Mouse (Mus musculus) embryonic facial prominence, embryonic 11.5 days (tissue): Measurements from ENCODE around the gene Tmed4. TPM values are rescaled to one million over a fixed set of nuclear protein-coding genes. Genes with fewer than 3 reads are reported as not detected.

Experiments used
- ATAC-seq: fragments of 200-750 bp; cut with Nextera tagmentation; replicated peaks from 2 replicates; pipeline ENCODE4 v1.8.0; 2017; ENCODE audit warnings: low read depth; ENCODE audit not compliant: insufficient number of reproducible peaks, low FRiP score, low TSS enrichment
- DNase-seq: peaks from one replicate; pipeline ENCODE4 v3.0.0-alpha.2; 2015; ENCODE audit warnings: low spot score
- H3K27ac ChIP-seq: fragments of 300-500 bp; sonication (generic); replicated peaks from 2 replicates; pipeline ENCODE4 v1.5.1; 2014; ENCODE audit warnings: mild to moderate bottlenecking, low read depth, low read length, control low read depth
- H3K27me3 ChIP-seq: fragments of 300-500 bp; sonication (generic); 2 replicates; pipeline ENCODE4 v1.6.1; 2014; ENCODE audit warnings: mild to moderate bottlenecking, low read length, moderate library complexity, mixed read lengths; ENCODE audit not compliant: control insufficient read depth, insufficient read depth
- H3K36me3 ChIP-seq: fragments of 300-500 bp; sonication (generic); replicated peaks from 2 replicates; pipeline ENCODE4 v1.6.1; 2014; ENCODE audit warnings: low read depth, mild to moderate bottlenecking, low read length, moderate library complexity, mixed read lengths; ENCODE audit not compliant: control insufficient read depth, insufficient read depth
- H3K4me1 ChIP-seq: fragments of 300-500 bp; sonication (generic); 2 replicates; pipeline ENCODE4 v1.6.1; 2014; ENCODE audit warnings: low read length, mixed read lengths; ENCODE audit not compliant: control insufficient read depth, insufficient read depth
- H3K4me2 ChIP-seq: fragments of 300-500 bp; sonication (generic); 2 replicates; pipeline ENCODE4 v1.6.1; 2014; ENCODE audit warnings: low read depth, mild to moderate bottlenecking, control low read depth, low read length, moderate library complexity
- H3K4me3 ChIP-seq: fragments of 300-500 bp; sonication (generic); 2 replicates; pipeline ENCODE4 v1.5.1; 2014; ENCODE audit warnings: low read depth, low read length, control low read depth
- H3K9ac ChIP-seq: fragments of 300-500 bp; sonication (generic); replicated peaks from 2 replicates; pipeline ENCODE4 v1.6.1; 2014; ENCODE audit warnings: mild to moderate bottlenecking, control low read depth, low read length
- H3K9me3 ChIP-seq: fragments of 300-500 bp; sonication (generic); replicated peaks from 2 replicates; pipeline ENCODE4 v1.6.1; 2016; ENCODE audit warnings: mild to moderate bottlenecking, low read length, inconsistent platforms, mixed read lengths; ENCODE audit not compliant: control insufficient read depth
- WGBS: fragments of 180-500 bp; shearing (Covaris S2); extraction: QIAGEN DNeasy Blood & Tissue Kit; methylation state at CpG from one replicate; pipeline ENCODE4 v1.1.7; 2014; 5-methylcytosine and 5-hydroxymethylcytosine counted together
- polyA plus RNA-seq: library from polyadenylated mRNA; unstranded; fragments of >200 nt; fragmentation: Nextera tagmentation; extraction: Ambion mirVana; gene quantifications from 2 replicates; pipeline ENCODE4 v1.2.1, GENCODE M21; 2014

Gene Tmed4
- 131 and 135 TPM in 2 replicates for polyA plus RNA-seq

DNA sequence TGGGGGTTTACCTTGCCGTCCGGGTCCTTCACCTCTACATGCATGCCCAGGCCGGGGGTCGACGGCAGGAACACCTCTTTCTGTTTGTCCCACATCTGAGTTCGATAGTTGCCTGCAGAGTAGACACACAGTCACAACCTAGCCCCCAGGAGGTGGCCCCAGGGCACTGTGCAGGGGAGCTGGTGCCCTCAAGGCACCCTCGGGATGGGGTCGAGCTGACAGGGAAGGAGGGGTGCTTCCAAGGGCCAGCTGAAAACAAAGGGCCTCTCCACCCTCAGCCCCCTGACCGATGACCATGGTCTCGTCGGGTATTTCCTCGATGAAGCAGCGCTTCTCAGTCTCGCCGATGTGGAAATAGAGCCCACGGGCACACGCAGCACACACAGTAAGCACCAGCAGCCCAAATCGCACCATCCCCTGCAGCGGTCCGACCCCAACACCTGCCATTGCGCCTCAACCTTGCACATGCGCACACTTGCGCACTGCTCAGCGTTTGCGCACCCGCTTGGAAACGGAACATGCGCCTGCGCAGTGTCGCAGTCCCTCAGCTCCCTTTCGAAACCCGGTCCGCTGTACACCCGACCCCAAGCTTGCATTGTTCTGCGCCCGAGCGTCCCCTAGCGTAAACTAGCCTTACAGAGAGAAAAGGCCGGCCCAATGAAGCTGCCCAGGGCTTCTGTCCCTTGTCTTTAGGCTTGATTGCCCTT, at the start of gene Tmed4:
Tmed4 (minus strand) TSS at position 484 of the 707 bp plus-strand sequence.
- no peaks in the 10 kb centered on the region for H3K9me3 ChIP-seq
- peak within 1 kb of the TSS; percentile 90 for H3K9ac ChIP-seq
- DNase-seq, result peak; percentile 99
- 0 out of 2 replicates have a peak within 1 kb of the TSS, but pooled peaks have one; percentile 0 for H3K27ac ChIP-seq
- WGBS, result under 1% methylated on average over 39 of the region's 39 CpGs
- peak within 1 kb of the TSS; percentile 68 for H3K4me3 ChIP-seq
- H3K36me3 ChIP-seq, result peaks cover 4% of the 10 kb centered on the region
- peak; percentile 96 for ATAC-seq
- H3K27me3 ChIP-seq, result no peaks in the 10 kb centered on the region
- peak within 1 kb of the TSS; percentile 66 for H3K4me2 ChIP-seq
- H3K4me1 ChIP-seq, result no peaks in the 10 kb centered on the region

- Histone ChIP-seq H3K27ac (no peak overlapping the region), H3K27me3 (no peaks in the 10 kb centered on the region), H3K4me3 (no peak overlapping the region), H3K4me2 (no peak overlapping the region), H3K9ac (no peak overlapping the region), H3K4me1 (no peaks in the 10 kb centered on the region), H3K36me3 (no peaks in the 10 kb centered on the region), H3K9me3 (no peaks in the 10 kb centered on the region)
- DNase-seq (no peak), ATAC-seq (no peak)
- WGBS, result 89% methylated on average over 5 of the region's 5 CpGs
These were observed 48.7 kb upstream of the Tmed4 start for GRCm38 (mm10) chr11:6323348-6323747.

DNA sequence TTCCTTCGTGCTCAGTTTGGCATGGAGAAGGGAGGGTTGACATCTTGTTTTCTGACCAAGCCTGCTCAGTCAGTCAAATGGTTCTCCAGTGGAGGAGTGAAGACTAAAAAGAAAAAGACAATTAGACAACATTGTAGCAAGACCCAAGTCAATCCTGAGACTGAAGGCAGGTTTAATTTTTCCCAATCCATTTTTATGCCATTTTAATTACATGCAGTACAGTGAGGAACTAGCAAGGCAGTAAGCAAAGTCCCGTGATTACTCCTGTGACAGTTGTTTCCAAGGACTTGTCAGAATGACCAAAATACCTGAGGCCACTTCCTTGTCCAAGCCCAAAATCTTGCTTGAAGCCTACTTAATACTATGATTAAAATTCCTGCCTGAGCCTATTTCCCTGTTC, 47.4 kb upstream of the Tmed4 start:
- Histone ChIP-seq H3K9me3 (no peaks in the 10 kb centered on the region), H3K36me3 (no peaks in the 10 kb centered on the region), H3K4me1 (no peaks in the 10 kb centered on the region), H3K27me3 (no peaks in the 10 kb centered on the region), H3K27ac (no peak overlapping the region), H3K9ac (no peak overlapping the region), H3K4me3 (no peak overlapping the region), H3K4me2 (no peak overlapping the region)
- 94% methylated on average over 2 of the region's 2 CpGs for WGBS
- ATAC-seq (no peak), DNase-seq (no peak)

DNA sequence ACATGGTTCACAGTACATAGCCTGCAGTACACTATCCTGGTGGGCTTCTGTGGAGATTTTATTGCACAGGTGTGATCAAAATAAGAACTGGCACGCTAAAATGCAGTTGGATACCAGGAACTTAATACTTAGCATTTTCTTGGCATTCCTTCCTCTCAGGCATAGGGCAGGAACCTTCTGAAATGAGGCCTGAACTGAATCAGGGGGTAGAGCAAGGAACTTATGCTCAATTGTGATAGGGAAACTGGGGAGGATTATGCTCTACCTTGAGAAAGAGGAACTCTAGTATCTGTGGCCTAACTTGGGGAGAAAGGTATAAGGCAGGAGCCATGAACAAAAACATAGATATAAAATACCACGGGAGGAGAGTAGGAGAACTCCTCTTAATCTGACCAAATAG, 44.7 kb upstream of the Tmed4 start:
- Histone ChIP-seq H3K9me3 (no peaks in the 10 kb centered on the region), H3K27me3 (no peaks in the 10 kb centered on the region), H3K4me1 (no peaks in the 10 kb centered on the region), H3K9ac (no peak overlapping the region), H3K4me3 (no peak overlapping the region), H3K4me2 (no peak overlapping the region), H3K36me3 (no peaks in the 10 kb centered on the region; the same call in 1 of the 2 replicates), H3K27ac (no peak overlapping the region)
- ATAC-seq, result no peak
- 97% methylated on average over 2 of the region's 2 CpGs for WGBS
- no peak for DNase-seq

DNA sequence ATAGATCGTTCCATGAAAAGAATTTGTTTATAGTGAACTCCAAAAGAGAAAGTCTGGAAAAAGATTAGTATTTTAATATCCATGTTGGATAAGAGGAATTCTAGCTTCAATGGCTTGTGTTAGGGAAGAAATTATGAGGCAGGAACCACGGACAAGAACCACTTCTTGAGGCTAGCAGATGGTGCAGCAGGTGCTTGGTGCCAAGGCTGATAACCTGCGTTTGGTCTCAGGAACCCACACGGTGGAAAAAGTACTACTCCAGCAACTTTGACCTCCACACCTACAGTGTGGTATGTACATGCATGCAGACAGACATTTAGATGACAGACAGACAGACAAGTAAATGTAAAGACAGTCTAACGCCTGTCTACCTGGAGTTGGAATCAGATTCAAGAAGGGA, 43.9 kb upstream of the Tmed4 start:
- Histone ChIP-seq H3K36me3 (no peaks in the 10 kb centered on the region; the same call in 1 of the 2 replicates), H3K4me2 (no peak overlapping the region), H3K4me1 (no peaks in the 10 kb centered on the region), H3K9ac (no peak overlapping the region), H3K9me3 (no peaks in the 10 kb centered on the region), H3K27me3 (no peaks in the 10 kb centered on the region), H3K27ac (no peak overlapping the region), H3K4me3 (no peak overlapping the region)
- no peak for DNase-seq
- ATAC-seq, result no peak
- WGBS, result 91% methylated on average over 5 of the region's 5 CpGs

DNA sequence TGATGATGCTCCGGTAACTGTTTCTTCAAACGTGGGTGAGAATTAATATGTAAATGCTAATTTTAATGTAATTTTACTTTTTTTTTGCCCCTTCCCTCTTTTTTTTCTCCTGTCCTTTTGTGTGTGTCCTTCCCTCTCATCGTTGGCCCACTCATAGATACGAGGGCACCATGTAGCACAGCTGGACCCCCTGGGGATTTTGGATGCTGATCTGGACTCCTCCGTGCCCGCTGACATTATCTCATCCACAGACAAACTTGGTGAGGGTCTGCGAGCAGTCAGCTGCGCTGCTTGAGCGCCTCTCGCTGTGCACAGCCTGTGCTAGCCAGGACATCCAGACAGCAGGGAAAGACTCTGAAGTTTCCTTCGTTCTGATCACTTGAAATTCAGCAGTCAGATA, 42.2 kb upstream of the Tmed4 start:
- Histone ChIP-seq H3K4me1 (no peaks in the 10 kb centered on the region), H3K27me3 (no peaks in the 10 kb centered on the region), H3K27ac (no peak overlapping the region), H3K9me3 (no peaks in the 10 kb centered on the region), H3K9ac (no peak overlapping the region), H3K4me2 (no peak overlapping the region), H3K36me3 (no peaks in the 10 kb centered on the region; the same call in 1 of the 2 replicates), H3K4me3 (no peak overlapping the region)
- ATAC-seq (no peak), DNase-seq (no peak)
- WGBS, result 90% methylated on average over 11 of the region's 11 CpGs

DNA sequence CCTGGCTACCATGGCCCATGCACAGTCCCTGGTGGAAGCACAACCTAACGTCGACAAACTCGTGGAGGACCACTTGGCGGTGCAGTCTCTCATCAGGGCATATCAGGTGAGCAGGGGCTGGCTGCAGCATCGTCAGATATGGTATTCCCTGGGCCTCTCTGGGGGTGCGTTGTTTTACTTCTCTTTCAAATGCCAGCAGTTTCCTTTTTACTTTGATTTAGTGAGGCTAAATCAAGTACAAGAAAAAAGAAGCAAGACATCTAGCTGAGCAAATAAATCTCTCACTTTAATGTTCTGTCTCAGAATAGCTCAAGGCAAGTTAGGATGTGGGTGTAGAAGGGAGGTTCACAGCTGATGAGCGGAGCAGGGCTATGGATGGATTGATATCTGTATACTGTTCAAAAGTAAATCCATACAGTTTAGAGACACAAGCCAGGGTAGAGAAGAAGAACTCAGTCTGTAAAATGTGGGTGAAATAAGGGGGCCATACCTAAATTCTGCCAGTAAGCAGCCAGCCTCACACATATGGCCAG, 39.3 kb upstream of the Tmed4 start:
- no peak overlapping the region for H3K4me2 ChIP-seq
- no peaks in the 10 kb centered on the region; the same call in 1 of the 2 replicates for H3K36me3 ChIP-seq
- no peak for DNase-seq
- H3K9ac ChIP-seq, result no peak overlapping the region
- 90% methylated on average over 7 of the region's 7 CpGs for WGBS
- H3K9me3 ChIP-seq, result no peaks in the 10 kb centered on the region
- ATAC-seq, result no peak
- no peak overlapping the region for H3K4me3 ChIP-seq
- H3K4me1 ChIP-seq, result no peaks in the 10 kb centered on the region
- H3K27me3 ChIP-seq, result no peaks in the 10 kb centered on the region
- no peak overlapping the region for H3K27ac ChIP-seq

- no peaks in the 10 kb centered on the region for H3K27me3 ChIP-seq
- H3K9ac ChIP-seq, result no peak overlapping the region
- 89% methylated on average over 4 of the region's 4 CpGs for WGBS
- no peaks in the 10 kb centered on the region for H3K36me3 ChIP-seq
- no peaks in the 10 kb centered on the region for H3K4me1 ChIP-seq
- no peaks in the 10 kb centered on the region for H3K9me3 ChIP-seq
- no peak overlapping the region for H3K4me2 ChIP-seq
- no peak overlapping the region for H3K4me3 ChIP-seq
- no peak for ATAC-seq
- H3K27ac ChIP-seq, result no peak overlapping the region
- no peak for DNase-seq
These were observed 33.5 kb upstream of the Tmed4 start for GRCm38 (mm10) chr11:6308181-6308580.
